Mouse (Mus musculus) cerebellum, postnatal 4 days (tissue): ENCODE measurements around the gene P3h3.
A peak's percentile ranks its signal among the peaks of the same experiment; 100 is the strongest.
"Not testable (repeated sequence)": the region's sequence is repeated elsewhere in the genome, so short reads cannot be mapped to it uniquely, and the experiment has no call there.

Experiments
- DNase-seq, 2 experiments: peaks; one replicate each; pipeline ENCODE4 v3.0.0; 2022; ENCODE audit warnings: low spot score in 2 of 2, mixed read lengths in 1 of 2

P3h3 gene

GRCm38 (mm10) chr6:124831199-124831598 is 26.4 kb downstream of the P3h3 start:
- DNase-seq = not testable (repeated sequence)

GRCm38 (mm10) chr6:124829799-124830700 is 27.5 kb downstream of the P3h3 start:
- DNase-seq = peak; percentile 73 to 90

GRCm38 (mm10) chr6:124828868-124829798 is 28.4 kb downstream of the P3h3 start, which contains the start of the genes Usp5 and Cdca3:
Gene Usp5, minus strand, starts transcription at chr6:124829484.
Gene Cdca3, plus strand, starts transcription at chr6:124829547.
- DNase-seq = peak; percentile 93 to 98

- DNase-seq = no peak
Observed at GRCm38 (mm10) chr6:124828101-124828592, 29.4 kb downstream of the P3h3 start.

- no peak for DNase-seq
Observed at GRCm38 (mm10) chr6:124822049-124822448, 35.5 kb downstream of the P3h3 start.

GRCm38 (mm10) chr6:124820891-124821290 is 36.7 kb downstream of the P3h3 start:
- DNase-seq = no peak

- no peak for DNase-seq
Observed at GRCm38 (mm10) chr6:124817971-124818370, 39.6 kb downstream of the P3h3 start.

GRCm38 (mm10) chr6:124817563-124817962 is 40.0 kb downstream of the P3h3 start:
- DNase-seq = peak in 1 of 2 experiments; percentile 18

- no peak for DNase-seq
Observed at GRCm38 (mm10) chr6:124817125-124817524, 40.4 kb downstream of the P3h3 start.

GRCm38 (mm10) chr6:124816611-124817010 is 40.9 kb downstream of the P3h3 start:
- DNase-seq = no peak

GRCm38 (mm10) chr6:124814858-124815774 is 42.4 kb downstream of the P3h3 start:
- no peak for DNase-seq

GRCm38 (mm10) chr6:124814448-124814847 is 43.1 kb downstream of the P3h3 start:
- DNase-seq = peak in 1 of 2 experiments; percentile 49

GRCm38 (mm10) chr6:124813933-124814332 is 43.6 kb downstream of the P3h3 start, which contains the start of gene Tpi1:
Gene Tpi1, minus strand, starts transcription at chr6:124814296.
- DNase-seq = peak; percentile 65 to 84

- peak in 1 of 2 experiments; percentile 61 for DNase-seq
Observed at GRCm38 (mm10) chr6:124813496-124813895, 44.1 kb downstream of the P3h3 start.

GRCm38 (mm10) chr6:124812848-124813247 is 44.7 kb downstream of the P3h3 start:
- no peak for DNase-seq

GRCm38 (mm10) chr6:124811701-124812560 is 45.6 kb downstream of the P3h3 start:
- no peak for DNase-seq

GRCm38 (mm10) chr6:124811403-124811665 is 46.2 kb downstream of the P3h3 start:
- DNase-seq = no peak

- DNase-seq = not testable (repeated sequence)
Observed at GRCm38 (mm10) chr6:124810566-124811402, 46.8 kb downstream of the P3h3 start.
